Mouse (Mus musculus) heart, embryonic 10.5 days (tissue): Measurements from ENCODE around the gene Ccr10. TPM values are rescaled to one million over a fixed set of nuclear protein-coding genes. Genes with fewer than 3 reads are reported as not detected.

Experiments used
- DNase-seq: peaks from one replicate; pipeline ENCODE4 v3.0.0-alpha.2; 2017; ENCODE audit warnings: low spot score
- H3K27ac ChIP-seq: fragments of 300-500 bp; sonication (generic); 2 replicates; pipeline ENCODE4 v1.5.1; 2016; ENCODE audit warnings: mild to moderate bottlenecking
- H3K27me3 ChIP-seq: fragments of 300-500 bp; sonication (generic); 2 replicates; pipeline ENCODE4 v1.6.1; 2016; ENCODE audit warnings: mild to moderate bottlenecking; ENCODE audit not compliant: poor library complexity, insufficient read depth, severe bottlenecking
- H3K36me3 ChIP-seq: fragments of 300-500 bp; sonication (generic); 2 replicates; pipeline ENCODE4 v1.6.1; 2016; ENCODE audit warnings: mild to moderate bottlenecking, moderate library complexity
- H3K4me1 ChIP-seq: fragments of 300-500 bp; sonication (generic); 2 replicates; pipeline ENCODE4 v1.6.1; 2016; ENCODE audit warnings: mild to moderate bottlenecking
- H3K4me3 ChIP-seq: fragments of 300-500 bp; sonication (generic); 2 replicates; pipeline ENCODE4 v1.5.1; 2016; ENCODE audit warnings: mild to moderate bottlenecking, moderate library complexity
- H3K9me3 ChIP-seq: fragments of 300-500 bp; sonication (generic); 2 replicates; pipeline ENCODE4 v1.6.1; 2016; ENCODE audit warnings: mild to moderate bottlenecking, moderate library complexity
- WGBS: fragments of 180-500 bp; shearing (Covaris S2); methylation state at CpG from one replicate; pipeline ENCODE4 v1.1.7; 2016; 5-methylcytosine and 5-hydroxymethylcytosine counted together
- polyA plus RNA-seq: library from polyadenylated mRNA; unstranded; fragments of >200 nt; fragmentation: Nextera tagmentation; extraction: Ambion mirVana; gene quantifications from 2 replicates; pipeline ENCODE4 v1.2.1, GENCODE M21; 2016

Ccr10 gene
- 0.16 and 0.19 TPM in 2 replicates for polyA plus RNA-seq

DNA sequence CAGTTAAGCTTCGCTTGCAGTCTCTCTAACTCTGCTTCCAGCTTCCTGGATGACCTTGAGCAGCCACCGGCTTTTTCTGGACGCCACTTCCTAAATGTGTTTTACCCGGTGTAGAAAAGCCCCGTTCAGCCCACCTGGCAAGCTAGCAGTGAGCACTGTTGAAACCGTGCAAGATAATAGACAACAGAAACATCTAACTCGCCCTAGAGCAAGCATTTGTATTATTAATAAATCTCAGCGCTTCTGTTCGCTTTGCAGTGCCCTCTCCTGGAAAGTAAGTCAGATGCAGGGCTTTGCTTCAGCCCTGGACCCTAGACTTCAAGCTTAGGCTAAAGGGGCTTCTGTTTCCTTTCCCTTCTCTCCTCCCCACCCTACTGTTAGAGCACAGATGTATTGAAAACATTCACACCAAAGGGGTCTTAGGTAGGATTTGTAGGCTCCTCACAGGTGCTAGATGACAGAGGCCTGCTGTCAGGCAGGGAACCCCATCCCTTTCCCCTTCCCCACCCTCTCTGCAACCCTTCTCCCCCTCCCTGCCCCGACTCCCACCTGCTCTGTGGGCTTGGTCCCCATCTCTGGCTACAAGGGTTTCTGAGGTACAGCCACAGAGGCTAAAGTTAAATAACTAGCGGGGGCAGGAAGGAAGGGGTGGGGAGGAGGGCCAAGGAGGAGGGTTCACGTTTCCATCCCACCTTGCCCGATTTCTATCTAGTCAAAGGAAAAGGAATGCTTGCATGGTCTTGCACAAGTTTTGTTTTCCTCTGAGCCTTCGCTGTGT lies at the start of gene Ccr10:
TSS of gene Ccr10 (minus strand) at position 593 of the 778 bp plus-strand sequence.
- Histone ChIP-seq H3K4me3 (peak within 1 kb of the TSS; percentile 57), H3K9me3 (no peaks in the 10 kb centered on the region), H3K27me3 (peaks cover 72% of the 10 kb centered on the region), H3K36me3 (no peaks in the 10 kb centered on the region), H3K27ac (peak within 1 kb of the TSS; percentile 78), H3K4me1 (peaks cover 76% of the 10 kb centered on the region)
- DNase-seq: no peak
- 26% methylated on average over 14 of the region's 14 CpGs for WGBS

GRCm38 (mm10) chr11:101224337-101224736 lies 49.1 kb upstream of the Ccr10 start:
- peaks cover 18% of the 10 kb centered on the region for H3K4me1 ChIP-seq
- no peaks in the 10 kb centered on the region for H3K27me3 ChIP-seq
- DNase-seq: no peak
- 85% methylated on average over 3 of the region's 3 CpGs for WGBS
- no peaks in the 10 kb centered on the region for H3K36me3 ChIP-seq
- no peak overlapping the region for H3K4me3 ChIP-seq
- no peaks in the 10 kb centered on the region for H3K9me3 ChIP-seq
- H3K27ac ChIP-seq: no peak overlapping the region

DNA sequence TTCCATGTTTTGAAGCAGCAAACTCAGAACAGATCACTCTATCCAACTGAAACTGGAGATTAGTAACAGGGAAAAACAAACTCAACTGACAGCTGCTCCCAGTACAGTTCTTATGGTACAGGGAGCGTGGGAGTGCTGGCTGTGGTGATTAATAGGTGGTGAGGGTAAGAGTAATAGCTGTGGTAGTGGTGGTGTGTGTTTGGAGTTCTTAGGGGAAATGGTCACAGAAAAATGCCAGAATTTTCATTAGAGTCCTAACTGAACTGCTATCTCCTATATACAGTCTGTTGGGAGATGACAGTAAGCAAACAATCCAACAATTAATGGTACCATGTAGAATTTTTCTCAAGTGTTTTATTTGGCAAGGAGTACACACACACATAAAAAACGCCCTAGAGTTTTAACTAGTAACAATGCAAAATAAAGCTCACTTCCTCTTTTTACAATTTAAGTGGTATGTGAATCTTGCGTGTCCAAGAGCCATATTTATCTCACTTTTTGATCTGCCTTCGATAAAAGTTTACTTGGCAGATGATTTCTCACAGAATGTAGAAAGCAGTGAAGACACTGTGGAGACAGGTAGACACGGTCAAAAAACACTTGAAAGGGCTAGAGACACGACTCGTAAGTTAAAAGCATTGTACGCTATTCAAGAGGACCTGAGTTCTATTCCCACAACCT lies 46.2 kb upstream of the Ccr10 start:
- Histone ChIP-seq H3K27ac (no peak overlapping the region), H3K4me1 (peaks cover 13% of the 10 kb centered on the region), H3K27me3 (no peaks in the 10 kb centered on the region), H3K9me3 (no peaks in the 10 kb centered on the region), H3K36me3 (no peaks in the 10 kb centered on the region), H3K4me3 (no peak overlapping the region)
- no peak for DNase-seq
- 81% methylated on average over 8 of the region's 8 CpGs for WGBS

DNA sequence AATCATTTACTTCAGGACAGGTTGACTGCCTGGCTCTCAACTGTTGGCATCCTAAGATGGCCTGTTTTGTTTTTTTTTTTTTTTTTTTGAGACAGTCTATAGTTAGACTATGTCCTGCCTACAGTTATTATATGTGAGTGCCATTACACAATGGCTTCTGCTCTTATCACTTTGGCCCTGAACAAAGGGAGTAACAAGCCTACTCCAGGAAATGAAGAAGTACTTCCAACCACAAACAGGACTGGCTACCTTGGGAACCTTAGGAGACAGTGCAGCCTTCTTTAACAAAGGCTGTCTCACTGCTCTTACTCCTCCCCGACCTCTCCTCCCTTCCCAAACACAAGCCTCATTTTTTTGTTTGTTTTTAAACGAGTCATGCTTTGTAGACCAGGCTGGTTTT lies 45.6 kb upstream of the Ccr10 start:
- H3K27ac ChIP-seq: no peak overlapping the region
- no peak for DNase-seq
- no peaks in the 10 kb centered on the region for H3K27me3 ChIP-seq
- no peaks in the 10 kb centered on the region for H3K9me3 ChIP-seq
- peaks cover 8% of the 10 kb centered on the region for H3K4me1 ChIP-seq
- H3K36me3 ChIP-seq: 0 out of 2 replicates have a peak, but pooled peaks cover under 1% of the 10 kb centered on the region
- H3K4me3 ChIP-seq: no peak overlapping the region
- 49% methylated on average over 2 of the region's 2 CpGs for WGBS

DNA sequence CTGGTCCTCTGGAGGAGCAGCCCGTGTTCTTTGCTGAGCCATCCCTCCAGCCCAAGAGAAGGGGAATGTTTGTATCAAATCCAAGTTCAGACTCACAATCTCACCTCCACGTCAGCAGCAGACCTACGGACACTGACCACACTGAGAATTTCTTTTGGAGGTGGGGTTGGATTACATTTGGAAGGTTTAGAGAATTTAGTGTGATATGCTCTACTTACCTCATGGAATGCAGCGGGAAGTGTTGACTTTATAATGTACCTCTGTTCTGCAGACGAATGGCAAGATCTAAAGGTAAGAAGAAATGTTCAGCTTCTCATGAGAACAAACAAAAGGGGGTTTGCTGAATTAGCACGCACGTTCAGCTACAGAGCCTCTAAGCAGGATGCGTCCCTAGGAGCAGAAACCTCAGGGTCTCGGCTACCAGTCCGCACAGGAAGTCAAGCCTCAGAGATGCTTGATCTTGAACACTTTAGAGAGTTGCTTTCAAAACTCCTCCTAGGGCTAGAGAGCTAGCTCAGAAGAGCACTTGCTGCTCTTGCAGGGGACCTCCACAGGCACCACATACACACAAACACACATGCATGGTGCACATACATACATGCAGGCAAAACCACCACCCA lies 43.3 kb upstream of the Ccr10 start:
- Histone ChIP-seq H3K36me3 (peaks cover 20% of the 10 kb centered on the region), H3K4me1 (no peaks in the 10 kb centered on the region), H3K9me3 (no peaks in the 10 kb centered on the region), H3K27me3 (no peaks in the 10 kb centered on the region), H3K4me3 (no peak overlapping the region), H3K27ac (no peak overlapping the region)
- WGBS: 79% methylated on average over 10 of the region's 10 CpGs
- no peak for DNase-seq

DNA sequence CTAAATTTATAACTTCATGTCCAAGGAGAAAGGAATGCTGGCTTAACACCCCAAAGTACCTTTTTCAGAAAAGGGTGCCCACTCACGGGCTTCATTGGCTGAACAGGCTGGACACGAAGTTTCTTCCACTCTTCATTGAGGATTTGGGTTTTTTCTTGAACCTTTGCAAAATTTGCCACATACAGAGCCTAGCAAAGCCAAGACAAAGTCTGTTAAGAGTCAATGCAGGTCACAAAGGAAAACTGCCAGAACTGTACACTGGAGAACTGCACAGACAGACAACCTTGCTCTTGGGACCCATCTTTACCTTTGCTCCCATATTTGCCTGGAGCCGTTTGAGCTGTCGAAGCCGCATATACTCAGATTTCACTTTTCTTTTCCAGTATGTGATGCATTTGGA lies 41.7 kb upstream of the Ccr10 start:
- no peaks in the 10 kb centered on the region for H3K9me3 ChIP-seq
- H3K4me1 ChIP-seq: no peaks in the 10 kb centered on the region
- no peak overlapping the region for H3K27ac ChIP-seq
- H3K4me3 ChIP-seq: no peak overlapping the region
- H3K27me3 ChIP-seq: no peaks in the 10 kb centered on the region
- no peak for DNase-seq
- WGBS: 87% methylated on average over 5 of the region's 5 CpGs
- peaks cover 32% of the 10 kb centered on the region for H3K36me3 ChIP-seq

DNA sequence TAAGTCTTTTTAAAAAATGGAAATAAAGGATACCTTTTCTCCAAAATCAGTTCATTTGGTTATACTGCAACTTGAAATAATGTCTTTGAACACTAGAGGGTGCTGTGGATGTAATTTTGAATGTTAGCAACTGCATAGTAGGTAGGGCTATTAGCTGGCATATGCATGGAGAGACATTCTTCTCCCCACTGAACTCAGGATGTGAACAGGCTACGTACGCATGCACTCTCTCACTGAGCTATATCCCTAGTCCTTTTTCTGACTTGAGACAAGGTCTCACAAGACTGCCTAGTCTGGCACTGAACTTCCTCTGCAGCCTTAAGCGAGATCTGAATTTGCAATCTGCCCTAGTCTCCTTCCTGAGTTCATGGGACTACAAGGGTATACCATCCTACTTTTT lies 36.7 kb upstream of the Ccr10 start:
- H3K27me3 ChIP-seq: no peaks in the 10 kb centered on the region
- H3K9me3 ChIP-seq: no peaks in the 10 kb centered on the region
- no peak overlapping the region for H3K27ac ChIP-seq
- DNase-seq: no peak
- WGBS: 51% methylated on average over 3 of the region's 3 CpGs
- no peaks in the 10 kb centered on the region for H3K4me1 ChIP-seq
- H3K36me3 ChIP-seq: peaks cover 57% of the 10 kb centered on the region
- no peak overlapping the region for H3K4me3 ChIP-seq

GRCm38 (mm10) chr11:101200986-101201385 lies 25.7 kb upstream of the Ccr10 start:
- Histone ChIP-seq H3K4me3 (no peak overlapping the region), H3K9me3 (no peaks in the 10 kb centered on the region), H3K4me1 (0 out of 2 replicates have a peak, but pooled peaks cover 3% of the 10 kb centered on the region), H3K27ac (no peak overlapping the region), H3K27me3 (no peaks in the 10 kb centered on the region), H3K36me3 (peaks cover 64% of the 10 kb centered on the region)
- no peak for DNase-seq
- 33% methylated on average over 7 of the region's 7 CpGs for WGBS

DNA sequence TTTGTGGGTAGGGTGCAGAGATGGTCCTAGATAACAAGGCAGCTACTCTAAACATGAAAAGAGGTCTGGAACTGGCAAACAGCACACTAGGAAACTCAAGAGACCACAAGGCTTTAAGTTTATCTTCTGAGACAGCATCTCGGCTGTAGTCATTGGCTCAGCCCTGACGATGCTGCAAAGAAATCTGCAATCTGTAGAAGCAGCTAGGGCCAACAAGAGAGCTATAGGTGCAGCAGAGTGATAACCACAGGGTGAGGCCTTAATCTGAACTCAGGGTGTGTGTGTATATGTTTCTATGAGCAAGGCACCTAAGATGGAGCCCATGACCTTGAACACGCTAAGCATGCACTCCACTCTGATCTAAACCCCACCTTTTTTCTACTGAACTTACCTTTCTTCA lies 24.3 kb upstream of the Ccr10 start:
- H3K4me1 ChIP-seq: 0 out of 2 replicates have a peak, but pooled peaks cover 3% of the 10 kb centered on the region
- no peaks in the 10 kb centered on the region for H3K27me3 ChIP-seq
- H3K36me3 ChIP-seq: peaks cover 71% of the 10 kb centered on the region
- WGBS: 84% methylated on average over 3 of the region's 3 CpGs
- no peaks in the 10 kb centered on the region for H3K9me3 ChIP-seq
- H3K4me3 ChIP-seq: no peak overlapping the region
- no peak for DNase-seq
- no peak overlapping the region for H3K27ac ChIP-seq

GRCm38 (mm10) chr11:101196175-101196574 lies 20.9 kb upstream of the Ccr10 start:
- Histone ChIP-seq H3K4me1 (peaks cover 14% of the 10 kb centered on the region), H3K36me3 (peaks cover 62% of the 10 kb centered on the region), H3K4me3 (no peak overlapping the region), H3K9me3 (no peaks in the 10 kb centered on the region), H3K27ac (no peak overlapping the region), H3K27me3 (no peaks in the 10 kb centered on the region)
- DNase-seq: no peak
- 85% methylated on average over 8 of the region's 8 CpGs for WGBS

- peaks cover 16% of the 10 kb centered on the region for H3K4me1 ChIP-seq
- H3K27ac ChIP-seq: no peak overlapping the region
- H3K36me3 ChIP-seq: peaks cover 60% of the 10 kb centered on the region
- H3K27me3 ChIP-seq: no peaks in the 10 kb centered on the region
- no peak overlapping the region for H3K4me3 ChIP-seq
- 83% methylated on average over 8 of the region's 8 CpGs for whole genome bisulfite sequencing
- no peaks in the 10 kb centered on the region for H3K9me3 ChIP-seq
- DNase-seq: no peak
These were observed 20.3 kb upstream of the Ccr10 start for GRCm38 (mm10) chr11:101195571-101195970.

DNA sequence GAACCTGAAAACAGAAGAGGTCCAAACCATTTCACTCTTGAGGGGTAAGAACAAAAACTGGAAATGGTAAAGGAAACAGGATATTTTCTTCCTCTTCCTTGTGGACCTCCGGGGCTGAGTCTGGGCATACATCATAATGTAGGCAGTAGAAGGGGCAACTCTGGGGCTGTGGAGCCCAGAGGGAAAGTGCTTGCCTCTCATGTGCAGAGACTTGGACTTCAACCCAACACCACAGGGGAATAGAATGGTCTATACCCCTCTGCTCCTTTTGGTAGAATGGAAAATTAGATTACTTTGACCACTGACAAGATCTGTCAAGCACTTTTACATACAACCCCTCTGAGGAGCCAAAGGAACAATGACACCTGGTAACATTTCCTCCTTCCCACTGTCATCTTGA lies 19.9 kb upstream of the Ccr10 start:
- H3K4me1 ChIP-seq: peaks cover 21% of the 10 kb centered on the region
- H3K36me3 ChIP-seq: peaks cover 55% of the 10 kb centered on the region
- no peak for DNase-seq
- 29% methylated on average over 1 of the region's 1 CpGs for WGBS
- no peak overlapping the region for H3K4me3 ChIP-seq
- H3K27me3 ChIP-seq: no peaks in the 10 kb centered on the region
- no peaks in the 10 kb centered on the region for H3K9me3 ChIP-seq
- no peak overlapping the region for H3K27ac ChIP-seq

GRCm38 (mm10) chr11:101194643-101195042 lies 19.4 kb upstream of the Ccr10 start:
- Histone ChIP-seq H3K36me3 (peaks cover 50% of the 10 kb centered on the region), H3K27ac (no peak overlapping the region), H3K9me3 (no peaks in the 10 kb centered on the region), H3K4me3 (no peak overlapping the region), H3K4me1 (peaks cover 26% of the 10 kb centered on the region), H3K27me3 (no peaks in the 10 kb centered on the region)
- 85% methylated on average over 6 of the region's 6 CpGs for WGBS
- DNase-seq: no peak
